Mouse (Mus musculus): ENCODE measurements around the gene Gm10639. TPM values are rescaled to one million over a fixed set of nuclear protein-coding genes. Genes with fewer than 3 reads are reported as not detected.
A peak's percentile ranks its signal among the peaks of the same experiment; 100 is the strongest.
"Not testable (repeated sequence)": the region's sequence is repeated elsewhere in the genome, so short reads cannot be mapped to it uniquely, and the experiment has no call there.

The Gm10639 gene
- not detected in 2 replicates for polyA plus RNA-seq (2015; fragmentation: Nextera tagmentation; extraction: Ambion mirVana)

DNA sequence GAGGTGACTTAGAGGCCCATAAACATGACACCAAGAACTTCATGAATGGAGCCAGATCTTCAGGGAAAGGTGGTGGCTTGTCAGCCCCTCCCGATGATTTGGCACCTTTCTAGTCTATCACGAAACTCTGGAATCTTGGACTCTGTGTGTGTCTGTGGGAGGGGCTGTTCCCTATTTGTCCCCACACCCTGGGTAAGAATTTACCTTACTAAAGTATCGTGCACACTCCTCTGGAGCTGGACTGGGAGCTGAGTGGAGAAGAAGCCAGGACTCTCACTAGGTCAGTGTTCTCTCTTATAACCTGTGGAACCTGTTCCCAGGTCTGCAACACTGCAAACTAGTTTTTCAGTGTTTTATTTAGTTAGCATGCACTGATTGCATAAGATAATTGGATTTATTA lies at the start of gene Gm10639:
TSS of gene Gm10639 (plus strand) at position 201 of the 400 bp plus-strand sequence.
- not testable (repeated sequence) for H3K27me3 ChIP-seq; H3K4me3 ChIP-seq; H3K4me1 ChIP-seq; ATAC-seq (replicated peaks); H3K4me2 ChIP-seq (replicated peaks); H3K9ac ChIP-seq (replicated peaks); H3K27ac ChIP-seq (replicated peaks); H3K9me3 ChIP-seq; H3K36me3 ChIP-seq
- WGBS: 80% methylated on average over 3 of the region's 3 CpGs

GRCm38 (mm10) chr9:78255683-78256470 lies 33.8 kb upstream of the Gm10639 start:
- 78% methylated on average over 4 of the region's 4 CpGs for WGBS
- not testable (repeated sequence) for H3K36me3 ChIP-seq; H3K4me1 ChIP-seq; H3K9ac ChIP-seq (replicated peaks); H3K27ac ChIP-seq (replicated peaks); H3K27me3 ChIP-seq; H3K9me3 ChIP-seq; H3K4me3 ChIP-seq; ATAC-seq (replicated peaks); H3K4me2 ChIP-seq (replicated peaks)

- not testable (repeated sequence) for H3K9ac ChIP-seq (replicated peaks); H3K4me2 ChIP-seq (replicated peaks); ATAC-seq (replicated peaks); H3K4me1 ChIP-seq; H3K27me3 ChIP-seq; H3K36me3 ChIP-seq; H3K27ac ChIP-seq (replicated peaks); H3K9me3 ChIP-seq; H3K4me3 ChIP-seq
- WGBS: 81% methylated on average over 2 of the region's 3 CpGs
Observed at GRCm38 (mm10) chr9:78256914-78257313, 32.8 kb upstream of the Gm10639 start, which contains the start of gene Gm3776. TSS of gene Gm3776 (plus strand) at chr9:78257129.

DNA sequence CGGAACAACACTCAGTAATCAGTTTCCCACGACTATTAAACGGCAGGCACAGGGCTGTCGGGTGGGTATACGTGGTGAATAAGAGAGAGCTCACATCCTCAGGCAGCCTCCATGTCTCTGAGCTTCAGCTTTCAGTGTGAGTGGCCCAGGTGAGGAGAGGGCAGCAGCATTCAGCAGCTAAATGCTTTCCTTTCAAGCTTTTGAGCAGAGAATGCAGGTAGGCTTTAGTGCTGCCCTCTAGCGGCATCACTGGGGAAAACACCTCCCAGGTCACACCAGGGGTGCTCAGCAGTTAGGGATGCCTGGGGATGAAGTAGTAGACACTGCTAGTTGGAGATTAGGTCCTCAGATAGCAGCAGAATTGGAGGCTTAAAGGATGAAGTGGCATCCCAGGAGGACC lies 30.0 kb upstream of the Gm10639 start:
- not testable (repeated sequence) for H3K9me3 ChIP-seq; H3K36me3 ChIP-seq; H3K4me1 ChIP-seq; H3K9ac ChIP-seq (replicated peaks); H3K4me2 ChIP-seq (replicated peaks); H3K4me3 ChIP-seq; H3K27me3 ChIP-seq; H3K27ac ChIP-seq (replicated peaks)
- ATAC-seq (replicated peaks): peak; percentile 76
- WGBS: 0% methylated on average over 1 of the region's 6 CpGs

GRCm38 (mm10) chr9:78270945-78271344 lies 18.8 kb upstream of the Gm10639 start:
- not testable (repeated sequence) for H3K9me3 ChIP-seq; H3K4me1 ChIP-seq; H3K36me3 ChIP-seq; H3K27ac ChIP-seq (replicated peaks); H3K4me3 ChIP-seq; H3K4me2 ChIP-seq (replicated peaks); H3K27me3 ChIP-seq; H3K9ac ChIP-seq (replicated peaks); ATAC-seq (replicated peaks)
- 89% methylated on average over 3 of the region's 3 CpGs for WGBS

DNA sequence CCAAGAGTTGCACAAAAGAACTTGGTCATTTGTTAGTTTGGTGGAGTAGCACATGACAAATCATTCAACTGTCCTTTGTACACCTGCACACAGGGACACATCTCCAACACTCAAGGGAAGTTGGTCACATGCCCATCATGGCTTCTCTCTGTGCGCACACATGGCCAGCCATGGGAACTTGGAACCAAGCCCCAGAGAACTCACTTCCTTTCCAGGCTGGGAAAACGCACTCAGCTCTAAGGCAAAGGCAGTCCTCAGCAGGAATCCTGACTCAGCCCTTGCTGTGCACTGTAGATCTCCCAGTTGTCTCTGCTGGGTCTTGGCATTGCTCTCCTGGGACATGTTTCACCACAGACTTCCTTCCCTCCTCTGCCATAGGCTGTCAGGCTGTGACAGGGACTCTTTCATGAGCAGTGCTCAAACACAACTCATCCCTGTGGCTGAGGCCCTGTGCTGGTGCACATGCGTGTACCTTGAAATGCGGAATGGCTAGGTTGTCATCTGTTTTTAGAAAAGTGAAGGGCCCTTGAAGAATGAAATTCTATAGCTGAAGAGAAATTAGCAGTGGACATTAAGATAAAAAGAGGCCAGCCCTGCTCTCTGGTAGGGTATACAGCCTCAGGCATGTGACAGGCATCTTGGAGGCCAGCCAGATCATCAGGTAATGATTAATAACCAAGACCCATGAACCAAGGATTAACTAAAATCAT lies 7.6 kb upstream of the Gm10639 start:
- not testable (repeated sequence) for H3K36me3 ChIP-seq; H3K4me3 ChIP-seq; ATAC-seq (replicated peaks); H3K27me3 ChIP-seq; H3K4me1 ChIP-seq; H3K9me3 ChIP-seq; H3K9ac ChIP-seq (replicated peaks); H3K4me2 ChIP-seq (replicated peaks); H3K27ac ChIP-seq (replicated peaks)
- 88% methylated on average over 4 of the region's 4 CpGs for WGBS

DNA sequence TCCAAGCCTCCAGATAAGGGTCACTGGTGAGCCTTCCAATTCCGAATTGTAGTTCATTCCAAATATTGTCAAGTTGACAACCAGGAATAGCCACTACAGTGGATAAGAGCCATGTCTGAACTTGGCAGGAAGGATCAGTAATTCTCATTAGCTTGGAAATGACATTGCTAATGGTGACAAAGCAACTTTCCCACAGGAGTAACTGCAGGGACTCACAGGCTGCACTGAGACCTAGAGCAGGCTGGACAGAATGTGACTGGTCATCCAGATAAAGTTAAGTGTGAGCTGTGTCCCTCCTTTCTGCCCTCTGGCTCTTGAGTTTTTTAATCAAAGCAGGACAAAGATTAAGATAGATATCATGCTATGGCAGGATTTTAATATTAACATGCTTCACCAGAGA lies 660 bp upstream of the Gm10639 start:
- H3K4me2 ChIP-seq (replicated peaks); ATAC-seq (replicated peaks); H3K9me3 ChIP-seq; H3K4me1 ChIP-seq; H3K27ac ChIP-seq (replicated peaks); H3K36me3 ChIP-seq; H3K27me3 ChIP-seq; H3K9ac ChIP-seq (replicated peaks); H3K4me3 ChIP-seq: not testable (repeated sequence)
- WGBS: 75% methylated on average over 1 of the region's 1 CpGs

- not testable (repeated sequence) for H3K9me3 ChIP-seq; H3K36me3 ChIP-seq; H3K9ac ChIP-seq (replicated peaks); H3K4me2 ChIP-seq (replicated peaks); H3K4me1 ChIP-seq; H3K27ac ChIP-seq (replicated peaks); H3K27me3 ChIP-seq; H3K4me3 ChIP-seq; ATAC-seq (replicated peaks)
- WGBS: 92% methylated on average over 8 of the region's 8 CpGs
Observed at GRCm38 (mm10) chr9:78292462-78292861, 2.7 kb downstream of the Gm10639 start.

DNA sequence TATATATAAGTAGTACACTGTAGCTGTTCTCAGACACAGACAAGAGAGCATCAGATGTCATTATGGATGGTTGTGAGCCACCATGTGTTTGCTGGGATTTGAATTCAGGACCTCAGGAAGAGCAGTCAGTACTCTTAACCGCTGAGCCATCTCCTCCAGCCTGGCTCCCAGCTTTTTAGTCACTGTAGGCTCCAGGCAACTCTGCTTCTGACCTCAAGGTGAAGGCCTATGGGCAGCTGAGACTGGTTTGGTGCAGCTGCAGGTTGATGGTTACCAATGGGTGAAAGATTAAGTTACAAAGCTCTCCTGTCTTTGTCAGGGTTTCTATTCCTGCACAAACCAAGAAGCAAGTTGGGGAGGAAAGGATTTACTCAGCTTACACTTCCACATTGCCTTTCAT lies 4.0 kb downstream of the Gm10639 start:
- H3K9ac ChIP-seq (replicated peaks); H3K36me3 ChIP-seq; H3K4me1 ChIP-seq; H3K4me2 ChIP-seq (replicated peaks); H3K9me3 ChIP-seq; H3K27me3 ChIP-seq; H3K4me3 ChIP-seq; H3K27ac ChIP-seq (replicated peaks); ATAC-seq (replicated peaks): not testable (repeated sequence)
- WGBS: 67% methylated on average over 1 of the region's 1 CpGs

DNA sequence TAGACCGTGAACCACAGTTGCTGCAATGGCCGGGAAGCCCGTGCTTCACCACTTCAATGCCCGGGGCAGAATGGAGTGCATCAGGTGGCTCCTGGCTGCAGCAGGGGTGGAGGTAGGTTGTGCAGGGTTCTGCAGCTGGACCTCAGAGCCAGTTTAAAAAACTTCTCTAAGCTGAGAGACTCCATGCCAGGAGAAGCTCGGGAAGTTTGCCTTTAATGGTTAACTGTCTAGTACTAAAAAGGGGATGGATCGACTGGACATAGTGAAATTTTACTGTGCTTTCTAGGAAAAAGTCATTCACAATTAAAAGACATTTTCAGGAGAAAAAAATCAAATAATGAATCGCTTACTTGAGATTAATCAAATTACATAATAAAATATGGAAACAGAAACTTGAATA lies 5.1 kb downstream of the Gm10639 start:
- not testable (repeated sequence) for H3K27ac ChIP-seq (replicated peaks); H3K4me2 ChIP-seq (replicated peaks); H3K9ac ChIP-seq (replicated peaks); H3K27me3 ChIP-seq; H3K4me3 ChIP-seq; H3K9me3 ChIP-seq; H3K36me3 ChIP-seq; H3K4me1 ChIP-seq; ATAC-seq (replicated peaks)
- WGBS: 78% methylated on average over 7 of the region's 7 CpGs

DNA sequence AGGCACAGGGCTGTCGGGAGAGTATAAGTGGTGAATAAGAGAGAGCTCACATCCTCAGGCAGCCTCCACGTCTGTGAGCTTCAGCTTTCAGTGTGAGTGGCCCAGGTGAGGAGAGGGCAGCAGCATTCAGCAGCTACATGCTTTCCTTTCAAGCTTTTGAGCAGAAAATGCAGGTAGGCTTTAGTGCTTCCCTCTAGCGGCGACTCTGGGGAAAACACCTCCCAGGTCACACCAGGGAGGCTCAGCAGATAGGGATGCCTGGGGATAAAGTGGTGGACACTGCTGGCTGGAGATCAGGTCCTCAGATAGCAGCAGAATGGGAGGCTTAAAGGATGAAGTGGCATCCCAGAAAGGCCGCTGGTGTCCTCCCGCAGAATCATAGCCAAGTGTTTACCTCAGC lies 6.4 kb downstream of the Gm10639 start:
- not testable (repeated sequence) for H3K4me1 ChIP-seq; H3K9ac ChIP-seq (replicated peaks); H3K36me3 ChIP-seq; H3K9me3 ChIP-seq; H3K27me3 ChIP-seq; H3K4me3 ChIP-seq; H3K27ac ChIP-seq (replicated peaks); H3K4me2 ChIP-seq (replicated peaks); ATAC-seq (replicated peaks)
- 15% methylated on average over 6 of the region's 6 CpGs for WGBS

DNA sequence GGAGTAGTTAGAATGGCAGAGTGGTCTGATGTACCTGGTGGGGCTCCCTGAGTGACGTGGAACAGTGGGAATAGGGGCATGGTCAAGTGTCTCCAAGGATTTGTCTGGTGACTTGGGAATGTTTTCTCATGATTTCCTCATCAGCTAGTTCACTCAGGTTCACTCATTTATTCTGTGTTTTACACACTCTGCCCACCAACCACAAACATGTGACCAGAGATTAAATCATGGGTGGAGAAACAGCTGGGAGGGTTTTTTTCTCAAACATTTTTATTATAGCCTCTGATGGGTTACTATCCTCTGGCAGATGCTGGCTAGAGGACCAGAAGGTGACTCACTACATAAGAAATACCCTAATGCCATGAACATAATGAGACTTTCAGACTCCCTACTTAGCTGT lies 8.5 kb downstream of the Gm10639 start:
- Histone ChIP-seq H3K4me1 (no peaks in the 10 kb centered on the region), H3K4me2 (replicated peaks) (no peak overlapping the region), H3K27me3 (no peaks in the 10 kb centered on the region), H3K4me3 (no peak overlapping the region), H3K36me3 (no peaks in the 10 kb centered on the region), H3K27ac (replicated peaks) (no peak overlapping the region), H3K9ac (replicated peaks) (no peak overlapping the region), H3K9me3 (no peaks in the 10 kb centered on the region)
- ATAC-seq (replicated peaks): no peak
- 88% methylated on average over 1 of the region's 1 CpGs for WGBS

- H3K36me3 ChIP-seq; H3K27ac ChIP-seq (replicated peaks); H3K9ac ChIP-seq (replicated peaks); H3K4me3 ChIP-seq; H3K27me3 ChIP-seq; ATAC-seq (replicated peaks); H3K4me2 ChIP-seq (replicated peaks); H3K4me1 ChIP-seq; H3K9me3 ChIP-seq: not testable (repeated sequence)
- 56% methylated on average over 1 of the region's 1 CpGs for WGBS
Observed at GRCm38 (mm10) chr9:78299143-78299542, 9.4 kb downstream of the Gm10639 start.
